Mouse (Mus musculus): ENCODE results near the gene Dusp2.

The Dusp2 gene

GRCm38 (mm10) chr2:127369703-127370376 is 33.9 kb downstream of the Dusp2 start:
- DNase-seq: no peak

- DNase-seq: no peak
Observed at GRCm38 (mm10) chr2:127370561-127371483, 34.9 kb downstream of the Dusp2 start.

GRCm38 (mm10) chr2:127371484-127371861 is 35.5 kb downstream of the Dusp2 start:
- no peak for DNase-seq

- DNase-seq: no peak
Observed at GRCm38 (mm10) chr2:127372082-127372481, 36.1 kb downstream of the Dusp2 start.

GRCm38 (mm10) chr2:127374131-127374530 is 38.2 kb downstream of the Dusp2 start:
- DNase-seq: no peak

- DNase-seq: no peak
Observed at GRCm38 (mm10) chr2:127375087-127375486, 39.1 kb downstream of the Dusp2 start.

- no peak for DNase-seq
Observed at GRCm38 (mm10) chr2:127375759-127376341, 39.9 kb downstream of the Dusp2 start.

GRCm38 (mm10) chr2:127376423-127377051 is 40.6 kb downstream of the Dusp2 start:
- DNase-seq: no peak

- no peak for DNase-seq
Observed at GRCm38 (mm10) chr2:127377942-127378610, 42.1 kb downstream of the Dusp2 start.

- DNase-seq: no peak
Observed at GRCm38 (mm10) chr2:127378611-127378990, 42.6 kb downstream of the Dusp2 start.

- no peak for DNase-seq
Observed at GRCm38 (mm10) chr2:127379250-127379649, 43.3 kb downstream of the Dusp2 start.

- DNase-seq: no peak
Observed at GRCm38 (mm10) chr2:127383881-127384280, 47.9 kb downstream of the Dusp2 start.

- DNase-seq: no peak
Observed at GRCm38 (mm10) chr2:127387521-127387920, 51.6 kb downstream of the Dusp2 start.

All from right cerebral cortex, postnatal 14 days (tissue).